Mouse (Mus musculus) forebrain, embryonic 11.5 days (tissue): ENCODE data around the gene Wnt11. TPM values are rescaled to one million over a fixed set of nuclear protein-coding genes. Genes with fewer than 3 reads are reported as not detected.
A peak's percentile ranks its signal among the peaks of the same experiment; 100 is the strongest.

ENCODE experiments used
- ATAC-seq: fragments of 200-750 bp; cut with Nextera tagmentation; replicated peaks from 2 replicates; pipeline ENCODE4 v1.8.0; 2017; ENCODE audit warnings: moderate TSS enrichment; ENCODE audit not compliant: low FRiP score
- DNase-seq: peaks from one replicate; pipeline ENCODE4 v3.0.0-alpha.2; 2017; ENCODE audit warnings: low spot score
- H3K27ac ChIP-seq: fragments of 300-500 bp; sonication (generic); 2 replicates; pipeline ENCODE4 v1.5.1; 2014; ENCODE audit warnings: low read depth, low read length
- H3K27me3 ChIP-seq: fragments of 300-500 bp; sonication (generic); 2 replicates; pipeline ENCODE4 v1.6.1; 2014; ENCODE audit warnings: mild to moderate bottlenecking, low read length, mixed read lengths; ENCODE audit not compliant: control insufficient read depth, insufficient read depth
- H3K36me3 ChIP-seq: fragments of 300-500 bp; sonication (generic); 2 replicates; pipeline ENCODE4 v1.6.1; 2014; ENCODE audit warnings: mild to moderate bottlenecking, low read length, moderate library complexity, mixed read lengths; ENCODE audit not compliant: control insufficient read depth, insufficient read depth
- H3K4me1 ChIP-seq: fragments of 300-500 bp; sonication (generic); replicated peaks from 2 replicates; pipeline ENCODE4 v1.6.1; 2014; ENCODE audit warnings: low read length, mixed read lengths; ENCODE audit not compliant: control insufficient read depth, insufficient read depth
- H3K4me2 ChIP-seq: fragments of 300-500 bp; sonication (generic); 2 replicates; pipeline ENCODE4 v1.6.1; 2014; ENCODE audit warnings: low read depth, mild to moderate bottlenecking, low read length, moderate library complexity, mixed read lengths; ENCODE audit not compliant: severe bottlenecking
- H3K4me3 ChIP-seq: fragments of 300-500 bp; sonication (generic); 2 replicates; pipeline ENCODE4 v1.5.1; 2014; ENCODE audit warnings: low read depth, low read length
- H3K9ac ChIP-seq: fragments of 300-500 bp; sonication (generic); 2 replicates; pipeline ENCODE4 v1.6.1; 2014; ENCODE audit warnings: low read length
- H3K9me3 ChIP-seq: fragments of 300-500 bp; sonication (generic); 2 replicates; pipeline ENCODE4 v1.6.1; 2016; ENCODE audit warnings: low read length, mixed read lengths; ENCODE audit not compliant: control insufficient read depth
- WGBS: fragments of 180-500 bp; shearing (Covaris S2); extraction: QIAGEN DNeasy Blood & Tissue Kit; methylation state at CpG from one replicate; pipeline ENCODE4 v1.1.7; 2014; 5-methylcytosine and 5-hydroxymethylcytosine counted together
- polyA plus RNA-seq: library from polyadenylated mRNA; unstranded; fragments of >200 nt; fragmentation: Nextera tagmentation; extraction: Ambion mirVana; gene quantifications from 2 replicates; pipeline ENCODE4 v1.2.1, GENCODE M21; 2014

The Wnt11 gene
- polyA plus RNA-seq, 1 experiment from 2014 or later: 1.0 TPM

- H3K4me2 ChIP-seq: peak overlapping the region; percentile 89; the same call in 1 of the 2 replicates
- H3K4me3 ChIP-seq: no peak overlapping the region
- H3K9ac ChIP-seq: no peak overlapping the region
- peak; percentile 78 for DNase-seq
- H3K36me3 ChIP-seq: no peaks in the 10 kb centered on the region
- peaks cover 90% of the 10 kb centered on the region for H3K27me3 ChIP-seq
- no peak for ATAC-seq
- WGBS: under 1% methylated on average over 23 of the region's 23 CpGs
- H3K27ac ChIP-seq: no peak overlapping the region
- no peaks in the 10 kb centered on the region for H3K9me3 ChIP-seq
- H3K4me1 ChIP-seq: peaks cover 25% of the 10 kb centered on the region
Measured at GRCm38 (mm10) chr7:98836646-98837045, 1.7 kb downstream of the Wnt11 start.

- ATAC-seq (peak; percentile 66), DNase-seq (peak; percentile 91)
- Histone ChIP-seq H3K27me3 (peaks cover 85% of the 10 kb centered on the region), H3K36me3 (no peaks in the 10 kb centered on the region), H3K9me3 (no peaks in the 10 kb centered on the region), H3K9ac (no peak overlapping the region), H3K27ac (no peak overlapping the region), H3K4me3 (peak overlapping the region; percentile 42), H3K4me2 (peak overlapping the region; percentile 88), H3K4me1 (peaks cover 25% of the 10 kb centered on the region)
- 1% methylated on average over 17 of the region's 17 CpGs for WGBS
Measured at GRCm38 (mm10) chr7:98837901-98838300, 3.0 kb downstream of the Wnt11 start.

DNA sequence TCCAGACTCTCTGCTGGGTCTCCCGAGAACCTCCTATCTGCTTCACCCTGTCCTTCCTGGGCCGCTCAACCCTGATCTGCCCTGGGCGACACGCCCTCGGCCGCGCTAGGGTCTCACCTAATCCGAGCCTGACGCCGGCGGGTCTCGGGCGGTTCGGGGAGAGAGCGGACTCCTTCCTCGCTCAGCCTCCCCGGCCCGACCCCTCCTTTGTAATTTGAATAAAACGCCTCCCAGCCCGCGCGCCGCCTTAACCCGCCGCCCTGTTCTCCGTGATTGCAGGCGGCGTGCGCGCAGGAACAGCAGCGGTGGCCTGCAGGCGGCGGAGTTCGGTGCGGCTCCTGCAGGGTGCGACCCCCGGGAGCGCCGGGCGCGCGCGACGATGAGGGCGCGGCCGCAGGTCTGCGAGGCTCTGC lies 3.8 kb downstream of the Wnt11 start:
- Histone ChIP-seq H3K36me3 (no peaks in the 10 kb centered on the region), H3K4me1 (peaks cover 25% of the 10 kb centered on the region), H3K9ac (peak overlapping the region; percentile 47), H3K27ac (no peak overlapping the region), H3K4me3 (peak overlapping the region; percentile 42), H3K9me3 (no peaks in the 10 kb centered on the region), H3K27me3 (peaks cover 77% of the 10 kb centered on the region), H3K4me2 (peak overlapping the region; percentile 88)
- ATAC-seq: peak; percentile 28; the same call in 1 of the 2 replicates
- WGBS: under 1% methylated on average over 48 of the region's 48 CpGs
- peak; percentile 83 for DNase-seq

- Histone ChIP-seq H3K4me3 (peak overlapping the region; percentile 42), H3K4me1 (peaks cover 25% of the 10 kb centered on the region), H3K9ac (peak overlapping the region; percentile 47; the same call in 1 of the 2 replicates), H3K27ac (no peak overlapping the region), H3K27me3 (peaks cover 72% of the 10 kb centered on the region), H3K9me3 (no peaks in the 10 kb centered on the region), H3K36me3 (no peaks in the 10 kb centered on the region), H3K4me2 (peak overlapping the region; percentile 88)
- WGBS: 4% methylated on average over 12 of the region's 12 CpGs
- no peak for DNase-seq
- no peak for ATAC-seq
Measured at GRCm38 (mm10) chr7:98839312-98839711, 4.4 kb downstream of the Wnt11 start.

GRCm38 (mm10) chr7:98840771-98841170 lies 5.9 kb downstream of the Wnt11 start:
- H3K4me2 ChIP-seq: no peak overlapping the region
- H3K27ac ChIP-seq: no peak overlapping the region
- no peak for ATAC-seq
- no peak overlapping the region for H3K4me3 ChIP-seq
- H3K9me3 ChIP-seq: no peaks in the 10 kb centered on the region
- H3K9ac ChIP-seq: no peak overlapping the region
- no peaks in the 10 kb centered on the region for H3K36me3 ChIP-seq
- peaks cover 18% of the 10 kb centered on the region for H3K4me1 ChIP-seq
- WGBS: 36% methylated on average over 3 of the region's 3 CpGs
- H3K27me3 ChIP-seq: peaks cover 58% of the 10 kb centered on the region
- DNase-seq: no peak

GRCm38 (mm10) chr7:98841802-98842201 lies 6.9 kb downstream of the Wnt11 start:
- WGBS: 57% methylated on average over 3 of the region's 3 CpGs
- Histone ChIP-seq H3K36me3 (no peaks in the 10 kb centered on the region), H3K9me3 (no peaks in the 10 kb centered on the region), H3K4me1 (peaks cover 11% of the 10 kb centered on the region; the same call in 1 of the 2 replicates), H3K9ac (no peak overlapping the region), H3K4me2 (no peak overlapping the region), H3K4me3 (no peak overlapping the region), H3K27ac (no peak overlapping the region), H3K27me3 (peaks cover 48% of the 10 kb centered on the region)
- ATAC-seq: no peak
- DNase-seq: no peak

DNA sequence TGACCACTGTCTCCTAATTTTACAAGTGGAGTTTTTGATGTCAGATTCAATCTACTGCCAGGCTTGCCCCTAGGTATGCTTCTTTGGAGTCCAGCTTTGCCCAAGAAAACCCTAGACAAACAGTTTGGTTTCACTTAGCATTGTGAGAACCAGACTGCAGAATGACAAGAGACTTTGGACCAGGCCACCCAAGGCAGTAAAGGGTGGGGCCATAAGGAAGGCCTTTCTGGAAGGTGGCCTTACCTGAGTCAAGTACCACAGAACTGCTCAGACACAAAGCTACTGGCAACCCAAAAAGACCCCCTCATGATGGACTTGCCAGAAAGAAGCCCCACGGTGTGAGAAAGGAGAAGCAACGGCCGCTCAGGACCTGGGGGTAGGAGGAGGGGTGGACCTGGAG lies 8.1 kb downstream of the Wnt11 start:
- DNase-seq (no peak), ATAC-seq (no peak)
- H3K9ac ChIP-seq: no peak overlapping the region
- H3K36me3 ChIP-seq: no peaks in the 10 kb centered on the region
- peaks cover 8% of the 10 kb centered on the region; the same call in 1 of the 2 replicates for H3K4me1 ChIP-seq
- no peak overlapping the region for H3K4me2 ChIP-seq
- 84% methylated on average over 3 of the region's 3 CpGs for WGBS
- H3K27me3 ChIP-seq: peaks cover 37% of the 10 kb centered on the region
- H3K27ac ChIP-seq: no peak overlapping the region
- H3K9me3 ChIP-seq: no peaks in the 10 kb centered on the region
- H3K4me3 ChIP-seq: no peak overlapping the region

GRCm38 (mm10) chr7:98843649-98844048 lies 8.7 kb downstream of the Wnt11 start:
- H3K4me1 ChIP-seq: peaks cover 6% of the 10 kb centered on the region; the same call in 1 of the 2 replicates
- no peak overlapping the region for H3K4me3 ChIP-seq
- H3K9ac ChIP-seq: no peak overlapping the region
- H3K27ac ChIP-seq: no peak overlapping the region
- no peak overlapping the region for H3K4me2 ChIP-seq
- 15% methylated on average over 7 of the region's 7 CpGs for WGBS
- ATAC-seq (peak; percentile 53; the same call in 1 of the 2 replicates), DNase-seq (peak; percentile 62)
- H3K27me3 ChIP-seq: peaks cover 30% of the 10 kb centered on the region
- no peaks in the 10 kb centered on the region for H3K9me3 ChIP-seq
- no peaks in the 10 kb centered on the region for H3K36me3 ChIP-seq

DNA sequence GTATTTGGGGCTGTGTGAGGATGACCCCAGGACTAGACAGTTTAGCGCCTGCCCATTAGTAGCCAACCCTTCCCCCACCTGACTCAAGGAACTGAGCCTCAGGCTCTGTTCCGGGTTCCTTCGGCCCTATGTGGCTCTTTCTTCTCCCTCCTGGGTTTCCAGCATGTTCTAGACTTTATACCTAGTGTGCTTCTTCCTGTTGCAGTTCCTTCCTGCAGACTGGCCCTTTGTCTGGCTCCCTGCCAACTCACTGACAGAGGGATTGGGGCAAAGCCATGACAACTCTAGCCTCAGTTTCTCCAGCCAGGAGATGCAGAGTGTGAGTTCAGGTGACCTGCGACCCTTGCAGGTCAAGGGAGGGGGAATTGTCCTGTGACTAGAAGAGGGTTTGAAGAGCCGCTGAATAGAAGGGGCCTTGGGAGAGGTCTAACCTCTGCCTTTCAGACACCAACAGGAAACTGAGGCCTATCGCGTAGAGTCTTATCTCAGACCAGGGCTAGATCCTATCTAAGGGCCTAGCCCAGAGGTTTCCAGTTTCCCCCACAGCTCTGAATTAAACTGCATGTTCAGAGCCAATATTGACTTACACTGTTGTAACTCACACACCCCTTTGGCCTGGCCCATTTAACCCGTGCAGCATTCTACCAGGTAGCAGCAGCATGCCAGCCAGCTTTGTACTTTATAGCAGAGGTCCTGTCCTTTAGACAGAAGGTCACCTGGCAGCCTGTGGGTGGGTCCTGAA lies 14.2 kb downstream of the Wnt11 start:
- Histone ChIP-seq H3K36me3 (no peaks in the 10 kb centered on the region), H3K9ac (no peak overlapping the region), H3K27me3 (no peaks in the 10 kb centered on the region), H3K27ac (no peak overlapping the region), H3K4me1 (no peaks in the 10 kb centered on the region), H3K9me3 (no peaks in the 10 kb centered on the region), H3K4me2 (no peak overlapping the region), H3K4me3 (no peak overlapping the region)
- ATAC-seq (no peak), DNase-seq (no peak)
- 84% methylated on average over 8 of the region's 8 CpGs for WGBS
